Mouse (Mus musculus): ENCODE results near the gene Gm11034.

GRCm38 (mm10) chr8:72190215-72190539, 23.3 kb downstream of the Gm11034 start:
- TF ChIP-seq CTCF (IDR thresholded peaks at IDR 0.05; ENCODE audit: low read depth) (no peak), EP300 (IDR thresholded peaks at IDR 0.05; ENCODE audit: low read depth) (no peak)

Data from liver, postnatal 0 days (tissue).